Mouse (Mus musculus) MEL (cell line): ENCODE results near the gene Mertk. TPM values are rescaled to one million over a fixed set of nuclear protein-coding genes. Genes with fewer than 3 reads are reported as not detected.

Source experiments
- DNase-seq: peaks from one replicate; pipeline ENCODE4 v3.0.0; 2011; ENCODE audit warnings: low read depth, low spot score
- H3K27ac ChIP-seq: 2 replicates; pipeline ENCODE4 v1.5.1; 2012; ENCODE audit warnings: low read depth, mild to moderate bottlenecking, control low read depth, low read length, moderate library complexity; ENCODE audit not compliant: control insufficient read depth
- H3K27me3 ChIP-seq, 2 experiments: fragments of 150-350 bp in 1 of 2; sonication (generic) in 1 of 2; 2 replicates each; pipeline ENCODE4 v1.6.1; 2012; ENCODE audit warnings: low read length in 2 of 2, mild to moderate bottlenecking in 2 of 2, improper control_type of control experiment in 1 of 2, moderate library complexity in 1 of 2; ENCODE audit not compliant: insufficient read depth in 2 of 2, control insufficient read depth in 1 of 2
- H3K36me3 ChIP-seq, 2 experiments: 2 replicates each; pipeline ENCODE4 v1.6.1; 2012 to 2014; ENCODE audit warnings: low read length in 2 of 2, improper control_type of control experiment in 1 of 2, inconsistent platforms in 1 of 2, mild to moderate bottlenecking in 1 of 2; ENCODE audit not compliant: insufficient read depth in 2 of 2, control insufficient read depth in 1 of 2
- H3K4me1 ChIP-seq, 2 experiments: fragments of 150-350 bp in 1 of 2; sonication (generic) in 1 of 2; 2 replicates each; pipeline ENCODE4 v1.6.1; 2012; ENCODE audit warnings: low read length in 2 of 2, improper control_type of control experiment in 1 of 2, mild to moderate bottlenecking in 1 of 2; ENCODE audit not compliant: insufficient read depth in 2 of 2, control insufficient read depth in 1 of 2
- H3K4me3 ChIP-seq, 2 experiments: fragments of 150-350 bp in 1 of 2; sonication (generic) in 1 of 2; 2 replicates each; pipeline ENCODE4 v1.5.1; 2012; ENCODE audit warnings: low read depth in 2 of 2, low read length in 2 of 2, mild to moderate bottlenecking in 2 of 2, moderate library complexity in 2 of 2, control low read depth in 1 of 2, improper control_type of control experiment in 1 of 2; ENCODE audit not compliant: control insufficient read depth in 1 of 2, insufficient read depth in 1 of 2
- H3K79me2 ChIP-seq: 2 replicates; pipeline ENCODE4 v1.6.1; 2012; ENCODE audit warnings: mild to moderate bottlenecking, low read length, moderate library complexity; ENCODE audit not compliant: control insufficient read depth, poor library complexity, insufficient read depth
- H3K9ac ChIP-seq: 2 replicates; pipeline ENCODE4 v1.6.1; 2012; ENCODE audit warnings: low read depth, mild to moderate bottlenecking, control low read depth, low read length, moderate library complexity; ENCODE audit not compliant: control insufficient read depth, poor library complexity, severe bottlenecking
- H3K9me3 ChIP-seq: fragments of 150-350 bp; sonication (generic); replicated peaks from 2 replicates; pipeline ENCODE4 v1.6.1; 2012; ENCODE audit warnings: mild to moderate bottlenecking, low read length, improper control_type of control experiment, moderate library complexity; ENCODE audit not compliant: insufficient read depth
- BHLHE40 ChIP-seq: IDR thresholded peaks from 2 replicates; pipeline ENCODE4 v1.6.1; 2012; ENCODE audit warnings: low read depth, mild to moderate bottlenecking, inconsistent platforms, low read length, improper control_type of control experiment, borderline replicate concordance
- CHD2 ChIP-seq: IDR thresholded peaks from 2 replicates; pipeline ENCODE4 v1.6.1; 2011; ENCODE audit warnings: low read length, improper control_type of control experiment
- ELF1 ChIP-seq: IDR thresholded peaks from 2 replicates; pipeline ENCODE4 v1.6.1; 2014; ENCODE audit warnings: low read depth, mild to moderate bottlenecking, inconsistent platforms, low read length, improper control_type of control experiment, moderate library complexity
- GABPA ChIP-seq: IDR thresholded peaks from 2 replicates; pipeline ENCODE4 v1.6.1; 2012; ENCODE audit warnings: low read depth, mild to moderate bottlenecking, inconsistent platforms, low read length, improper control_type of control experiment, moderate library complexity
- GATA1 ChIP-seq: IDR thresholded peaks from 2 replicates; pipeline ENCODE4 v1.6.1; 2011; ENCODE audit warnings: low read depth, low read length, improper control_type of control experiment
- HCFC1 ChIP-seq: IDR thresholded peaks from 2 replicates; pipeline ENCODE4 v1.6.1; 2012; ENCODE audit warnings: low read depth, mild to moderate bottlenecking, inconsistent platforms, low read length, improper control_type of control experiment, moderate library complexity
- JUND ChIP-seq: IDR thresholded peaks from 2 replicates; pipeline ENCODE4 v1.6.1; 2011; ENCODE audit warnings: low read depth, mild to moderate bottlenecking, improper control_type of control experiment, low read length
- MAFK ChIP-seq: IDR thresholded peaks from 2 replicates; pipeline ENCODE4 v1.6.1; 2011; ENCODE audit warnings: low read depth, mild to moderate bottlenecking, low read length, improper control_type of control experiment, borderline replicate concordance
- MAX ChIP-seq: IDR thresholded peaks from 2 replicates; pipeline ENCODE4 v1.6.1; 2011; ENCODE audit warnings: low read length, improper control_type of control experiment
- MEF2A ChIP-seq: IDR thresholded peaks from 2 replicates; pipeline ENCODE4 v1.6.1; 2014; ENCODE audit warnings: low read depth, mild to moderate bottlenecking, inconsistent platforms, low read length, improper control_type of control experiment; ENCODE audit not compliant: poor library complexity, insufficient replicate concordance, severe bottlenecking; ENCODE audit errors: extremely low read depth
- MYC ChIP-seq: IDR thresholded peaks from 2 replicates; pipeline ENCODE4 v1.6.1; 2011; ENCODE audit warnings: low read depth, mild to moderate bottlenecking, low read length, improper control_type of control experiment, moderate library complexity
- NELFE ChIP-seq: IDR thresholded peaks from 2 replicates; pipeline ENCODE4 v1.6.1; 2011; ENCODE audit warnings: low read depth, low read length, improper control_type of control experiment
- NRF1 ChIP-seq: IDR thresholded peaks from 2 replicates; pipeline ENCODE4 v1.6.1; 2014; ENCODE audit warnings: low read depth, mild to moderate bottlenecking, inconsistent platforms, low read length, improper control_type of control experiment, moderate library complexity; ENCODE audit not compliant: poor library complexity, insufficient read depth, severe bottlenecking
- POLR2A ChIP-seq, 2 experiments: IDR thresholded peaks; 2 replicates each; pipeline ENCODE4 v1.6.1; 2011 to 2012; ENCODE audit warnings: low read length in 2 of 2, mild to moderate bottlenecking in 2 of 2, control low read depth in 1 of 2, improper control_type of control experiment in 1 of 2, low read depth in 1 of 2, moderate library complexity in 1 of 2; ENCODE audit not compliant: control insufficient read depth in 1 of 2, insufficient read depth in 1 of 2, poor library complexity in 1 of 2
- RCOR1 ChIP-seq: IDR thresholded peaks from 2 replicates; pipeline ENCODE4 v1.6.1; 2012; ENCODE audit warnings: low read depth, mild to moderate bottlenecking, inconsistent platforms, low read length, improper control_type of control experiment
- SIN3A ChIP-seq: IDR thresholded peaks from 2 replicates; pipeline ENCODE4 v1.6.1; 2012; ENCODE audit warnings: low read length, improper control_type of control experiment, inconsistent platforms
- USF1 ChIP-seq: IDR thresholded peaks from 2 replicates; pipeline ENCODE4 v1.6.1; 2014; ENCODE audit warnings: low read depth, mild to moderate bottlenecking, inconsistent platforms, low read length, improper control_type of control experiment, moderate library complexity
- USF2 ChIP-seq, 2 experiments: IDR thresholded peaks; 2 replicates each; pipeline ENCODE4 v1.6.1; 2011 to 2012; ENCODE audit warnings: improper control_type of control experiment in 2 of 2, low read length in 2 of 2, borderline replicate concordance in 1 of 2, inconsistent platforms in 1 of 2, low read depth in 1 of 2, mild to moderate bottlenecking in 1 of 2; ENCODE audit not compliant: insufficient read depth in 1 of 2
- ZKSCAN1 ChIP-seq: IDR thresholded peaks from 2 replicates; pipeline ENCODE4 v1.6.1; 2012; ENCODE audit warnings: low read depth, mild to moderate bottlenecking, inconsistent platforms, low read length, improper control_type of control experiment, moderate library complexity
- ZMIZ1 ChIP-seq: IDR thresholded peaks from 2 replicates; pipeline ENCODE4 v1.6.1; 2012; ENCODE audit warnings: low read depth, mild to moderate bottlenecking, inconsistent platforms, low read length, improper control_type of control experiment, moderate library complexity
- ZNF384 ChIP-seq: IDR thresholded peaks from 2 replicates; pipeline ENCODE4 v1.6.1; 2012; ENCODE audit warnings: low read depth, mild to moderate bottlenecking, inconsistent platforms, low read length, improper control_type of control experiment
- polyA plus RNA-seq, 2 experiments: library from polyadenylated mRNA; stranded (reverse) in 1 of 2; unstranded in 1 of 2; fragments of >175 nt in 1 of 2; fragments of >200 nt in 1 of 2; gene quantifications; 2 replicates each; pipeline versions ENCODE4 v1.2.1 to v1.2.4; 2012; ENCODE audit warnings: low replicate concordance in 2 of 2, low read depth in 1 of 2; ENCODE audit not compliant: insufficient read length in 2 of 2, insufficient read depth in 1 of 2, missing spikeins in 1 of 2
- total RNA-seq: library from RNA; depleted of rRNA; stranded (reverse); fragments of 300-350 nt; gene quantifications from 2 replicates; pipeline ENCODE4 v1.2.3, GENCODE M21; 2012

Mertk gene
- total and polyA plus RNA-seq, 3 experiments = not detected

DNA sequence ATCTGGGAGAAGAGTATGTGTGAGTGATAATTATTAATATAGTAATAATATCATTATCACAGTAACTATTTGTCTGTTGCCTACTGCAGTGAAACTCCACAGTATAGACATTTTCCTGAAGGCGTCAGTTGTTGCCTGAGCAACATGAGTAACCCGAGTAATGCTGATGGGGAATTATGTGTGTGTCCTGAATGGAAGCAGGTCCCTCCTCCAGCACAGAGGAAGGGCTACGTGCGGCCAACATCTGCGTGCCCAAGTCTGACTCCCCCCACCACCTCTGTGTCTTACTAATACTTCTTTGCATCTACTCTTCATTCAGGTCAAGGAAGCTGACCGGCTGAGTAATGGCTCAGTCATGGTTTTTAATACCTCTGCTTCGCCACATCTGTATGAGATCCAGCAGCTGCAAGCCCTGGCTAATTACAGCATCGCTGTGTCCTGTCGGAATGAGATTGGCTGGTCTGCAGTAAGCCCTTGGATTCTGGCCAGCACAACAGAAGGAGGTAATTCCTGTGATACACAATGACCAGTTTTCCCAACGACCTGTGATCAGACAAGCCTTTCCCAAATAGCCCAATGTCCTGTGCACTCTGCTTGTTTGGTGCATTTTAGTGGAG lies 60.1 kb downstream of the Mertk start:
- Histone ChIP-seq H3K79me2 (no peaks in the 10 kb centered on the region), H3K9me3 (no peaks in the 10 kb centered on the region)
- DNase-seq = no peak
- no peak for TF ChIP-seq MEF2A
- TF ChIP-seq NELFE = no peak
- TF ChIP-seq JUND = no peak
- TF ChIP-seq CHD2 = no peak
- no peak for TF ChIP-seq ZNF384
- no peak for TF ChIP-seq HCFC1
- TF ChIP-seq RCOR1 = no peak
- no peak for TF ChIP-seq NRF1
- no peak for TF ChIP-seq MAFK
- no peak for TF ChIP-seq BHLHE40
- TF ChIP-seq MYC = no peak
- no peak for TF ChIP-seq GABPA
- TF ChIP-seq GATA1 = no peak
- TF ChIP-seq SIN3A = no peak
- TF ChIP-seq, all 39 proteins: peak for 0
- no peak overlapping the region for H3K27ac ChIP-seq
- no peaks in the 10 kb centered on the region for H3K36me3 ChIP-seq
- peaks cover 0 to 4% of the 10 kb centered on the region in 2 experiments; a peak in 2 of 4 replicates for H3K27me3 ChIP-seq
- no peak overlapping the region for H3K9ac ChIP-seq
- H3K4me1 ChIP-seq = no peaks in the 10 kb centered on the region
- H3K4me3 ChIP-seq = no peak overlapping the region

DNA sequence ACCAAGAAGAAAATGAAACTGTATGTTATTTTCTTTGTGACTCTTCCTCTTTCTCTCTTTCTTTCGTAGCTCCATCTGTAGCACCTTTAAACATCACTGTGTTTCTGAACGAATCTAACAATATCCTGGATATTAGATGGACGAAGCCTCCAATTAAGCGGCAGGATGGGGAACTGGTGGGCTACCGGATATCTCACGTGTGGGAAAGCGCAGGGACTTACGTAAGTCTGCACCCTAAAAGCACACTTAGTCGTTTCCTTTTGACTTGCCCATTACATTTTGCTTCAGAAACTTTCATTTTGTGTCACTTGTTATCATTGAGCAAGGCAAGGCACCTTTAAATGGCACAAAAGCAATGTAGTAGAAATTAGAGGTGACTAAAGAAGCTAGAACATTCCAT lies 63.3 kb downstream of the Mertk start:
- DNase-seq = no peak
- Histone ChIP-seq H3K27me3 (peaks cover 0 to 4% of the 10 kb centered on the region in 2 experiments; a peak in 2 of 4 replicates), H3K9me3 (no peaks in the 10 kb centered on the region), H3K9ac (no peak overlapping the region), H3K4me1 (no peaks in the 10 kb centered on the region), H3K27ac (no peak overlapping the region), H3K79me2 (no peaks in the 10 kb centered on the region), H3K4me3 (no peak overlapping the region), H3K36me3 (no peaks in the 10 kb centered on the region)
- TF ChIP-seq USF1 = no peak
- no peak for TF ChIP-seq RCOR1

DNA sequence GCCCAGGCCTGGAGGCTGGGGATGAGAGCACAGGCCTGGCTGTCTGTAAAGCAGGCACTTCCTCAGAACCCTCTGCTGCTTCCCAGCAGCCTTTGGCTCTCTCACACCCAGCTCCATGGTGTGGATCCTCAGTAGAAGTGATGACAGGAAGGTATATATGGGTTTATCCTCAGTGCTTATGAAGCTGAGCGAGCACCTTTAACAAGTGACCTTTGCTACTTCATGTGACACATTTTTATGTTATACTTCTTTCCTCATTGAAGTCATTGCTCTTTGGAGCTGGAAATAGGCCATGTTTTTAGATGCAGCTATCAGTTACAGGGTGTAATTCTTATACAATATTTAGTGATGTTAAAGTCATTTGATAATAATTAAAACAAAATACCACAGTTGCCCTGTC lies 67.0 kb downstream of the Mertk start:
- DNase-seq = no peak
- H3K27me3 ChIP-seq = no peaks in the 10 kb centered on the region; a peak in 2 of 4 replicates
- H3K9me3 ChIP-seq = no peaks in the 10 kb centered on the region
- no peaks in the 10 kb centered on the region for H3K36me3 ChIP-seq
- H3K4me1 ChIP-seq = no peaks in the 10 kb centered on the region
- no peak overlapping the region for H3K4me3 ChIP-seq
- no peak overlapping the region for H3K9ac ChIP-seq
- H3K27ac ChIP-seq = no peak overlapping the region
- no peaks in the 10 kb centered on the region for H3K79me2 ChIP-seq
- TF ChIP-seq ZMIZ1 (no peak), ZKSCAN1 (no peak), NELFE (no peak), GABPA (no peak), ELF1 (no peak), POLR2A (IDR thresholded peaks at IDR 0.05; ENCODE audit: control insufficient read depth in 1 of 2, insufficient read depth in 1 of 2, low read depth in 1 of 2, low read length in 2 of 2, poor library complexity in 1 of 2) (no peak), USF2 (IDR thresholded peaks at IDR 0.05; ENCODE audit: borderline replicate concordance in 1 of 2, insufficient read depth in 1 of 2, low read depth in 1 of 2, low read length in 2 of 2) (no peak), MAX (no peak), MEF2A (no peak)
